ENCODE assay signal across 17 mouse cellular contexts in the genomic region with DNA sequence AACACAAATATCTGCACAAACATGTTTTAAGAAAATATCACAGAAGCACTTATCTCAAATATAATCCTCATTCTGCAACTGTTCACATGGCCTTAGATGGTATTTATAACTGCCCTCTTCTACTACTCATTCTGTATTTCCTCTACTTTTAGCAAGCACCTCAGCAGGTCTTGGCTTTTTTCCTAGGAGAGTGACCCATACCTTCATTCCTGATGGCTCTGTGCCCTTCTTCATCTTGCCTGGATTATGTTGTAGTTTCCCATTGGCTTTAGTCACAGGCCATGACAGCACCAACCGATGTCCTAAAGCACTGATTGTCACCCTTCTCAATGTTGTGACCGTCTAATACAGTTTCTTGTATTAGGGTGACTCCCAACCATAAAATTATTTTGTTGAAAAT.
"Had no signal": no experiment of that assay in that cellular context is flagged by ENCODE, and none has a peak within 500 bp of the region (broad histone marks: within the 10 kb centered on the region; RNA-seq: fewer than 3 reads in every experiment).

No protein-coding gene starts in this region.

- ATAC-seq: liver, embryonic 12.5 days; liver, postnatal 0 days; lung, postnatal 0 days; midbrain, embryonic 13.5 days; midbrain, embryonic 15.5 days; midbrain, embryonic 16.5 days had no signal

- DNase-seq: left cerebral cortex, postnatal 4 days; liver; liver, embryonic 13.5 days; liver, postnatal 0 days; lung, adult 18-20 months; lung, adult 2 months; lung, embryonic 14.5 days; lung, postnatal 10 days; lung, postnatal 14 days; lung, postnatal 36 days; lung, postnatal 4 days; midbrain, embryonic 14.5 days had no signal
